Mouse (Mus musculus): Measurements from ENCODE around the gene Hnrnpd.

Gene Hnrnpd

GRCm38 (mm10) chr5:99959236-99959936 is 19.4 kb downstream of the Hnrnpd start:
- DNase-seq, result no peak

GRCm38 (mm10) chr5:99958666-99959065 is 20.1 kb downstream of the Hnrnpd start:
- no peak for DNase-seq

GRCm38 (mm10) chr5:99953883-99954282 is 24.9 kb downstream of the Hnrnpd start:
- no peak for DNase-seq

GRCm38 (mm10) chr5:99952513-99952912 is 26.2 kb downstream of the Hnrnpd start:
- DNase-seq, result no peak

DNA sequence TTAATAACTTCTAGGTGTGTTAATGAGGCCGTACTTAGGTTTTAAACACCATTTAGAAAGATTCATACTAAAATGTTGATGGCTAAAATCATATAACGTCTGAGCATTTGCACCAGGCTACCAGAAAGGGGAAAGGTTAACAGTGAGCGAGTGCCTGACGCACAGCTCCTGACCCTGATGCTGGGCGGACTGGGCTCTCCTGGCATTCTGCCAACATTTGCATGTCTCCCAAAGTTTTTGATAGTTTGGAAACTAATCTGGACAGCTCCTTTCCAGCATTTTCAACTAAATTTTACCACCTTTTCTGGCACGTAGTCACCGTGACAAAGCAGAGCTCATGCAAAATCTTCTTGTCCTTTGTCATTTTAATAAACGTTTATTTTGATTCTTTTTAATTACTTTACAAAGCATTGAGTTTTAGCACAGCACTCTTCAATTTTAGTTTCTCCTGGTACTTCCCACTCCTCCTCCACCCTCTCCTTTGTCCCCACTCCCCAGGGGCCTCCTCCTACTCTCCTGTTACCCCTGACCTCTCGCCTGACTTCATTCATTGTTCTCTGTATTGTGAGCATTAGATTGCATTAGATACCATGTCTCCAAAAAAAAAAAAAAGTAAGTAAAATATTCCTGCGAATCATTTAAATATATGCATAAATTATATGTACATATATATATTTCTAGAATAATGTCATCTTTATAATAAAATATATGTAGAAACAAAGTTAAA is 36.8 kb downstream of the Hnrnpd start:
- no peak for DNase-seq

- DNase-seq, result no peak
These were observed 37.5 kb downstream of the Hnrnpd start for GRCm38 (mm10) chr5:99941273-99941672.

GRCm38 (mm10) chr5:99939440-99939839 is 39.3 kb downstream of the Hnrnpd start:
- DNase-seq, result no peak

GRCm38 (mm10) chr5:99931910-99932309 is 46.8 kb downstream of the Hnrnpd start:
- DNase-seq, result no peak

- peak in 1 of 2 experiments; percentile 61 for DNase-seq
These were observed 50.8 kb downstream of the Hnrnpd start for GRCm38 (mm10) chr5:99927951-99928350.

GRCm38 (mm10) chr5:99922033-99922432 is 56.7 kb downstream of the Hnrnpd start:
- no peak for DNase-seq

GRCm38 (mm10) chr5:99915494-99915893 is 63.2 kb downstream of the Hnrnpd start:
- peak; percentile 9 to 54 for DNase-seq

- peak; percentile 97 to 98 for DNase-seq
These were observed 72.4 kb downstream of the Hnrnpd start, which contains the start of gene Vamp9 for GRCm38 (mm10) chr5:99906181-99906956. Gene Vamp9 (plus strand): TSS chr5:99906254.
